Mouse (Mus musculus): Measurements from ENCODE around the gene Rrp9. TPM values are rescaled to one million over a fixed set of nuclear protein-coding genes. Genes with fewer than 3 reads are reported as not detected.

Gene Rrp9
- polyA plus RNA-seq, 1 experiment from 2014 or later, result 45.6 TPM

DNA sequence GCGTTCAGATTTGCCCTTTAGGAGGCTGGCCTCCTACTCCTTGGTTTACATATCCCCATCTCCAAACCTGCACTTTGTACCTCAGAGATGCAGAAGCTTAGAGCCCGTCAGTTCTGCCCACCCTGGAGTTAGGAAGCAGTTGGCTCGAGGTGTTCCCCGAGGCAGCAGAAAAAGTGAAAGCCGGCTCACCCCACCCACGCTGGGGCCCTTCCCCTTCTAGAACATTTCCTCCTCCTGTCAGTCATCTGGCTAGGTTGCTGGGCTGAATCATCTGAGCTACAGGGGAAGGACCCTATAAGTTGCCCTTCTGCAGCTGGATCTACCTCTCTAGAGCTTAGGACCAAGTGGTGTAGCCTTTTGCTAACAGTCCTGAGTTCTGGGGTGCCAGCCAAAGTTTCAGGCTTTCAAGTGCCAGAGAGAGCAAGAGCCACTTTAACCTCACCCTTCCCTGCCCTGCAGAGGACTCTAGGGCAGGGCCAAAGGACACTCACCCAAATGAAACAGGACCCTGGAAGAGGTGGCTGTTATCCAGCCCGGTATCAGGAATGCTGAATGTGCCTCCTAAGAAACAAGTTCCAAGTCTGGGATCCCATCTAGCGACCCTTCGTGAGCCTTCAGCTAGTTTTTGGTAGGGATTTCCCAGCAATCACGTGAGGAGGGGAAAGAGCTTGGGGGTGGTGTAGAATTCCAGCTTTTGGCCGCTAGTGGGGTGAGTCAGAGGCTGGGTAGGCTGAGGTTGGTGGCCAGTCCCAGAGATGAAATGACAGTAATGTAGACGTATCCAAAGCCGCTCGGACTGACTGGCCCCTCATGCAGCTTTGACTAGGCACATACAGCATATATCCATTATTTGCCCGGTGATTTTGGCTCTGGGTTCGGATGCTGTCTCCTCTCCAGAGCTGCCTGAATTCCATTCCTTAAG, 500 bp downstream of the Rrp9 start:
- WGBS, result 38% methylated on average over 16 of the region's 16 CpGs

DNA sequence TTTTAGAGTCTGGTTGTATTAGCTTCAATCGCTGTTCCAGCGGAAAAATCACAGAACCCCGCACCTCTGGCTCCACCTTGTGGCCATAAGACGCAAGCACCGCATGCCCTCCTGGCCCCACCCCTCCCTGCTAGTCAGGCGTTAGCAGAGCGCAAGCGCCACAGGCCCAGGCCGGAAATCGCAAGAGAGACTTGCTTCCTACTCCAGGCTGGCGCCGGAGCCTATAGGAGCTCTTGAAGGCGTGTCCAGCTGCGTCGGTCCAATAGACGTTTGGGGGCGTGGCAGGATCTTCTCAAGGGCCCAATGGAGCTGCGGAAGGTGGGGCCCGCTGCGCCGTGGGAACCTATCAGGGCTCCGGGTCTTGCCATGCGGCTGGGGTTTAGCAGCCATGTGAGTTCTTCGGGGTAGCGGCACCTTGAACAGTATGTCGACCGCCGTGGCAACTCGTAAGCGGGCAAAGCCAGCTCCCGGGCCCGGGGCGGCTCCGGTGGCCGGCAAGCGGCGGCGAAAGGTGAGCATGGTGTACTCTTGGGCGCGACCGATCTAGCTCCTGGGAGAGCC, 1.2 kb downstream of the Rrp9 start, which contains the start of gene Parp3:
TSS of gene Parp3 (minus strand) at position 26 of the 561 bp plus-strand sequence.
- H3K9ac ChIP-seq (ENCODE audit: low read length), result peak within 1 kb of the TSS; percentile 58
- under 1% methylated on average over 41 of the region's 41 CpGs for WGBS
- H3K27ac ChIP-seq (ENCODE audit: low read depth, low read length), result no peak within 1 kb of the TSS
- H3K4me2 ChIP-seq (ENCODE audit: low read length), result peak within 1 kb of the TSS; percentile 75
- H3K36me3 ChIP-seq (ENCODE audit: control insufficient read depth, insufficient read depth, low read length), result peaks cover 21% of the 10 kb centered on the region
- peaks cover 7% of the 10 kb centered on the region; the same call in 1 of the 2 replicates for H3K4me1 ChIP-seq (ENCODE audit: control insufficient read depth, insufficient read depth, low read length)
- peak; percentile 100 for DNase-seq (ENCODE audit: low spot score)
- H3K4me3 ChIP-seq (ENCODE audit: low read depth, low read length), result peak within 1 kb of the TSS; percentile 66
- H3K27me3 ChIP-seq (replicated peaks; ENCODE audit: control insufficient read depth, insufficient read depth, low read length), result no peaks in the 10 kb centered on the region
- no peaks in the 10 kb centered on the region for H3K9me3 ChIP-seq (replicated peaks; ENCODE audit: control insufficient read depth, low read length)
- peak; percentile 99 for ATAC-seq

More for the DNA sequence above, 500 bp downstream of the Rrp9 start:
- Histone ChIP-seq H3K36me3 (ENCODE audit: control insufficient read depth, insufficient read depth, low read length) (peaks cover 16% of the 10 kb centered on the region), H3K9ac (ENCODE audit: low read length) (no peak overlapping the region), H3K4me1 (ENCODE audit: control insufficient read depth, insufficient read depth, low read length) (peaks cover 7% of the 10 kb centered on the region; the same call in 1 of the 2 replicates), H3K9me3 (replicated peaks; ENCODE audit: control insufficient read depth, low read length) (no peaks in the 10 kb centered on the region), H3K4me3 (ENCODE audit: low read depth, low read length) (no peak overlapping the region), H3K4me2 (ENCODE audit: low read length) (peak overlapping the region; percentile 33), H3K27ac (ENCODE audit: low read depth, low read length) (no peak overlapping the region), H3K27me3 (replicated peaks; ENCODE audit: control insufficient read depth, insufficient read depth, low read length) (no peaks in the 10 kb centered on the region)
- ATAC-seq (no peak; the same call in 1 of the 2 replicates), DNase-seq (ENCODE audit: low spot score) (no peak)

DNA sequence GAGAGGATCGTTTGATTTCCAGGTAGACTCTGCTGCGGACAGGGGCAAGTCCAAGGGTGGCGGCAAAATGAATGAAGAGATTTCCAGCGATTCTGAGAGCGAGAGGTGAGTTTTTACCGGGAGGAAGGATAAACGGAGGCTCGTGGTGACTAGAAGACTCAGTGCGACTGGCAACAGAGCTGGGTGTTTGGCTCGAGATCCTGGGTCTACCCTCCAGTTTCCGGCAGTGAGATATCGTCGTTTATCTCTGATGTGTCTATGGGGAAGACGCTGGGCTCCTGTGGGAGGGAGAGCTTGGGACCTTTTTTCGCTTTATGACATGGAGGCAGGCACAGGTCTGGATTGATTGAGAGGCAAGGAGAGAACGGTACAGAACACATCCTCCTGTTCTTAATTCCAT, 1.9 kb downstream of the Rrp9 start:
- no peaks in the 10 kb centered on the region for H3K9me3 ChIP-seq (replicated peaks; ENCODE audit: control insufficient read depth, low read length)
- WGBS, result 4% methylated on average over 16 of the region's 16 CpGs
- peaks cover 7% of the 10 kb centered on the region; the same call in 1 of the 2 replicates for H3K4me1 ChIP-seq (ENCODE audit: control insufficient read depth, insufficient read depth, low read length)
- peak overlapping the region; percentile 58 for H3K9ac ChIP-seq (ENCODE audit: low read length)
- peak overlapping the region; percentile 75 for H3K4me2 ChIP-seq (ENCODE audit: low read length)
- H3K36me3 ChIP-seq (ENCODE audit: control insufficient read depth, insufficient read depth, low read length), result peaks cover 24% of the 10 kb centered on the region
- ATAC-seq, result no peak; the same call in 1 of the 2 replicates
- H3K4me3 ChIP-seq (ENCODE audit: low read depth, low read length), result peak overlapping the region; percentile 66
- no peak overlapping the region for H3K27ac ChIP-seq (ENCODE audit: low read depth, low read length)
- no peaks in the 10 kb centered on the region for H3K27me3 ChIP-seq (replicated peaks; ENCODE audit: control insufficient read depth, insufficient read depth, low read length)
- no peak for DNase-seq (ENCODE audit: low spot score)

DNA sequence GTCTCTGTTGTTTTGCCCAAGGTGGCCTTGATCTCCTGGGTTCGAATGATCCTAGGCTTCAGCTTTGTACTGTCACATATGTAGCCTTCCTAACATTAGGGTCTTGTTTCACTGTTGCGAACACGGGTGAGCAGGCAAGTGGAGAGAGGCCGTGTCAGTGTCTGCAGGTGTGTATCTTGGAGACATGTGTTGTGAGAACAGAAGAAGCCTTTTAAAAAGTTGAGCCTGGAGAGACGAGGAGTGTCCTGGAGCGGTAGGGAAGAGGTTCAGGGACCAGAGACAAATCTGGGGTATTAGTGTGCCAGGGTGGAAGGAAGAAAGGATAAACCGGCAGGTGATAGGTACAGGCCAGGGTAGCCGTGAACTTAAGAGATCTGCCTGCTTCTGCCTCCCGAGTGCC, 2.3 kb downstream of the Rrp9 start:
- no peak for ATAC-seq
- H3K4me1 ChIP-seq (ENCODE audit: control insufficient read depth, insufficient read depth, low read length), result peaks cover 7% of the 10 kb centered on the region; the same call in 1 of the 2 replicates
- no peaks in the 10 kb centered on the region for H3K9me3 ChIP-seq (replicated peaks; ENCODE audit: control insufficient read depth, low read length)
- peak overlapping the region; percentile 75 for H3K4me2 ChIP-seq (ENCODE audit: low read length)
- WGBS, result 84% methylated on average over 9 of the region's 9 CpGs
- peaks cover 29% of the 10 kb centered on the region for H3K36me3 ChIP-seq (ENCODE audit: control insufficient read depth, insufficient read depth, low read length)
- no peak for DNase-seq (ENCODE audit: low spot score)
- no peaks in the 10 kb centered on the region for H3K27me3 ChIP-seq (replicated peaks; ENCODE audit: control insufficient read depth, insufficient read depth, low read length)
- H3K9ac ChIP-seq (ENCODE audit: low read length), result peak overlapping the region; percentile 58
- peak overlapping the region; percentile 66 for H3K4me3 ChIP-seq (ENCODE audit: low read depth, low read length)
- H3K27ac ChIP-seq (ENCODE audit: low read depth, low read length), result no peak overlapping the region

DNA sequence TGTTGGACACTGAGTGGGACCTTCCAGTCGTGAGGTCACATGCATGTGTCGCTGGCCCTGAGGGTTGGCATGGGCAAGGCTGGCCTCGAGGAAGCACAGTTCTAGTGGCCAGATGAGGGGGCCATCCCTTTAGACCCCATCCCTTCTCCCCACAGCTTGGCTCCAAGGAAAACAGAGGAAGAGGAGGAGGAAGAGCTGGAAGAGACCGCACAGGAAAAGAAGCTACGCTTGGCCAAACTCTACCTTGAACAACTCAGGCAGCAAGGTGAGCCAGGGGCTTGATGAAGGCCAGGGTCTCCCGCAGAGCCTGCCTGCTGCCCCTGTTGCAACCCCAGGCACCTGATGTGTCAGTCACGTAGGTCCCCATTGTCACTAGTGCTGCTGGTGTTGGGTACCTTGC, 4.8 kb downstream of the Rrp9 start:
- Histone ChIP-seq H3K4me1 (ENCODE audit: control insufficient read depth, insufficient read depth, low read length) (peaks cover 7% of the 10 kb centered on the region; the same call in 1 of the 2 replicates), H3K9ac (ENCODE audit: low read length) (no peak overlapping the region), H3K36me3 (ENCODE audit: control insufficient read depth, insufficient read depth, low read length) (peaks cover 51% of the 10 kb centered on the region), H3K4me2 (ENCODE audit: low read length) (no peak overlapping the region), H3K9me3 (replicated peaks; ENCODE audit: control insufficient read depth, low read length) (no peaks in the 10 kb centered on the region), H3K27ac (ENCODE audit: low read depth, low read length) (no peak overlapping the region), H3K27me3 (replicated peaks; ENCODE audit: control insufficient read depth, insufficient read depth, low read length) (no peaks in the 10 kb centered on the region), H3K4me3 (ENCODE audit: low read depth, low read length) (no peak overlapping the region)
- ATAC-seq (no peak), DNase-seq (ENCODE audit: low spot score) (no peak)
- 96% methylated on average over 7 of the region's 7 CpGs for WGBS

DNA sequence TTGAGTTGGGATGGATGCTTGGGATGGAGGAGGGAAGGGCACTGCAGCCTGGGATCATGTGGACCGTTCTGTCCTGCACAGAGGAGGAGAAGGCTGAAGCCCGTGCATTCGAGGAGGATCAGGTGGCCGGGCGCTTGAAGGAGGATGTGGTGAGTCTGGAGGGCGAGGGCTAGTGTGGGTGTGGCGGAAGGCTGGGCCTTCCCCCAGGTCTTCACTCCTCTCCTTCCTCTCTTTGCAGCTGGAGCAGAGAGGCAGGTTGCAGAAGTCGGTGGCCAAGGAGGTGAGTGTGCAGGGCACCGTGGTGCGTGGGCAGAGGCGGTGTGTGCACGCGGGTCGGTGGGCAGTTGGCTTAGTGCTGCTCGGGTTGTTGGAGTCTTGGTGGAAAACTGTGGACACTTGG, 5.3 kb downstream of the Rrp9 start:
- Histone ChIP-seq H3K36me3 (ENCODE audit: control insufficient read depth, insufficient read depth, low read length) (peaks cover 57% of the 10 kb centered on the region), H3K4me2 (ENCODE audit: low read length) (no peak overlapping the region), H3K9me3 (replicated peaks; ENCODE audit: control insufficient read depth, low read length) (no peaks in the 10 kb centered on the region), H3K4me3 (ENCODE audit: low read depth, low read length) (no peak overlapping the region), H3K4me1 (ENCODE audit: control insufficient read depth, insufficient read depth, low read length) (peaks cover 7% of the 10 kb centered on the region; the same call in 1 of the 2 replicates), H3K27ac (ENCODE audit: low read depth, low read length) (no peak overlapping the region), H3K9ac (ENCODE audit: low read length) (no peak overlapping the region), H3K27me3 (replicated peaks; ENCODE audit: control insufficient read depth, insufficient read depth, low read length) (no peaks in the 10 kb centered on the region)
- no peak for DNase-seq (ENCODE audit: low spot score)
- 95% methylated on average over 15 of the region's 15 CpGs for WGBS
- ATAC-seq, result no peak

DNA sequence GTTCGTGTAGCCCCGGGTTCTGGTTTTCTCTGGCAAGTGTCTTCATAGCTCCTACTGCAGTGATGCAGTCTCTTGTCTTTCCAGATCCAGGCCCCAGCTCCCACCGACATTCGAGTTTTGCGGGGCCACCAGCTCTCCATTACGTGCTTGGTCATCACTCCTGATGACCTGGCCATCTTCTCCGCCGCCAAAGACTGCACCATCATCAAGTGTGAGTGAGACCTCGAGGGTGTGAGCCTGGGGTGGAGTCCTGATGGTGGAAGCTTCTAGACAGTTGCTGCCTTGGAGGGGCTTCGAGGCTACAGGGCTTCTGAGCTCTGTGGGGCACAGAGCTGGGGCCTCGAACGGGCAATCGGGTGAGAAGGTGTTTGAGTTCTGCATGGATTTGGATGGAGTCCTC, 5.9 kb downstream of the Rrp9 start:
- no peaks in the 10 kb centered on the region for H3K9me3 ChIP-seq (replicated peaks; ENCODE audit: control insufficient read depth, low read length)
- 92% methylated on average over 13 of the region's 13 CpGs for WGBS
- DNase-seq (ENCODE audit: low spot score), result no peak
- ATAC-seq, result no peak
- peaks cover 7% of the 10 kb centered on the region; the same call in 1 of the 2 replicates for H3K4me1 ChIP-seq (ENCODE audit: control insufficient read depth, insufficient read depth, low read length)
- no peak overlapping the region for H3K27ac ChIP-seq (ENCODE audit: low read depth, low read length)
- H3K36me3 ChIP-seq (ENCODE audit: control insufficient read depth, insufficient read depth, low read length), result peaks cover 57% of the 10 kb centered on the region
- no peaks in the 10 kb centered on the region for H3K27me3 ChIP-seq (replicated peaks; ENCODE audit: control insufficient read depth, insufficient read depth, low read length)
- H3K4me2 ChIP-seq (ENCODE audit: low read length), result no peak overlapping the region
- no peak overlapping the region for H3K4me3 ChIP-seq (ENCODE audit: low read depth, low read length)
- no peak overlapping the region for H3K9ac ChIP-seq (ENCODE audit: low read length)

DNA sequence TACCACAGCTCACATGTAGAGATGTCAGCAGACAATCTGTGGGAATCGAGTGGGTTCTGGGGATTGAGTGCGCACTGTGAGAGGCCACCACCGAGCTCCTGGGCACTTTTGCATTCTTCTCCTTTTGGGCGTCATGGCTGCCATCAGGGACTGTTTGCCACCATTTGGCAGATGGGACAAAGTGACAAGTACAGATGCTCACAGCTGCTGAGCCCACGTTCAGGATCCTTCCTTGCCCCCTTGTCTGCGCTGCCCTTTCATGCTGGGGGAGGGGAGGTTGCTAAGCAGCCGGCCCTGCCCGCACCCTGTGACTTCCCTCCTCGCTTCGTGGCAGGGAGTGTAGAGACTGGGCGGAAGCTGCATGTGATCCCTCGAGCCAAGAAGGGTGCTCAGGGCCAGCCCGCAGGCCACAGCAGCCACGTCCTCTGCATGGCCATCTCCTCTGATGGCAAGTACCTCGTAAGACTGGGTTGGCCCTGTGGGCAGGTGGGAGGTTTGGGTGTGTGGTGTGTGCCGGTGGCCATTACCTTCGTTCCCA, 6.9 kb downstream of the Rrp9 start:
- H3K36me3 ChIP-seq (ENCODE audit: control insufficient read depth, insufficient read depth, low read length), result peaks cover 57% of the 10 kb centered on the region
- DNase-seq (ENCODE audit: low spot score), result no peak
- ATAC-seq, result no peak

More for the DNA sequence above, 6.9 kb downstream of the Rrp9 start:
- no peak overlapping the region for H3K27ac ChIP-seq (ENCODE audit: low read depth, low read length)
- H3K27me3 ChIP-seq (replicated peaks; ENCODE audit: control insufficient read depth, insufficient read depth, low read length), result no peaks in the 10 kb centered on the region
- no peak overlapping the region for H3K4me3 ChIP-seq (ENCODE audit: low read depth, low read length)
- 94% methylated on average over 17 of the region's 17 CpGs for WGBS
- H3K9me3 ChIP-seq (replicated peaks; ENCODE audit: control insufficient read depth, low read length), result no peaks in the 10 kb centered on the region
- no peak overlapping the region for H3K4me2 ChIP-seq (ENCODE audit: low read length)
- peaks cover 6% of the 10 kb centered on the region; the same call in 1 of the 2 replicates for H3K4me1 ChIP-seq (ENCODE audit: control insufficient read depth, insufficient read depth, low read length)
- H3K9ac ChIP-seq (ENCODE audit: low read length), result no peak overlapping the region
